Mouse (Mus musculus) stomach, embryonic 14.5 days (tissue): ENCODE results near the gene Mup21. TPM values are rescaled to one million over a fixed set of nuclear protein-coding genes. Genes with fewer than 3 reads are reported as not detected.
"Not testable (repeated sequence)": the region's sequence is repeated elsewhere in the genome, so short reads cannot be mapped to it uniquely, and the experiment has no call there.

Experiments
- ATAC-seq: fragments of 200-750 bp; cut with Nextera tagmentation; 2 replicates; pipeline ENCODE4 v1.8.0; 2017; ENCODE audit warnings: low read depth, moderate TSS enrichment; ENCODE audit not compliant: insufficient number of reproducible peaks, insufficient read depth, low FRiP score
- H3K27ac ChIP-seq: fragments of 300-500 bp; sonication (generic); 2 replicates; pipeline ENCODE4 v1.5.1; 2014; ENCODE audit warnings: mild to moderate bottlenecking, low read length, moderate library complexity, mixed read lengths
- H3K27me3 ChIP-seq: fragments of 300-500 bp; sonication (generic); 2 replicates; pipeline ENCODE4 v1.6.1; 2014; ENCODE audit warnings: low read length, control low read depth, mixed read lengths; ENCODE audit not compliant: control insufficient read depth, insufficient read depth
- H3K36me3 ChIP-seq: fragments of 300-500 bp; sonication (generic); 2 replicates; pipeline ENCODE4 v1.6.1; 2014; ENCODE audit warnings: mild to moderate bottlenecking, control low read depth, low read length, moderate library complexity, mixed read lengths; ENCODE audit not compliant: control insufficient read depth, insufficient read depth
- H3K4me1 ChIP-seq: fragments of 300-500 bp; sonication (generic); 2 replicates; pipeline ENCODE4 v1.6.1; 2014; ENCODE audit warnings: low read length, control low read depth, mixed read lengths; ENCODE audit not compliant: control insufficient read depth, insufficient read depth
- H3K4me2 ChIP-seq: fragments of 300-500 bp; sonication (generic); replicated peaks from 2 replicates; pipeline ENCODE4 v1.6.1; 2014; ENCODE audit warnings: low read depth, low read length, control low read depth
- H3K4me3 ChIP-seq: fragments of 300-500 bp; sonication (generic); 2 replicates; pipeline ENCODE4 v1.5.1; 2014; ENCODE audit warnings: low read depth, low read length, control low read depth
- H3K9ac ChIP-seq: fragments of 300-500 bp; sonication (generic); replicated peaks from 2 replicates; pipeline ENCODE4 v1.6.1; 2014; ENCODE audit warnings: low read depth, mild to moderate bottlenecking, control low read depth, low read length, moderate library complexity, mixed read lengths
- H3K9me3 ChIP-seq: fragments of 300-500 bp; sonication (generic); 2 replicates; pipeline ENCODE4 v1.6.1; 2016; ENCODE audit warnings: low read depth, low read length, control low read depth; ENCODE audit not compliant: control insufficient read depth
- WGBS: fragments of 180-500 bp; shearing (Covaris S2); extraction: QIAGEN DNeasy Blood & Tissue Kit; methylation state at CpG from one replicate; pipeline ENCODE4 v1.1.7; 2014; 5-methylcytosine and 5-hydroxymethylcytosine counted together
- polyA plus RNA-seq: library from polyadenylated mRNA; unstranded; fragments of >200 nt; fragmentation: Nextera tagmentation; extraction: Ambion mirVana; gene quantifications from 2 replicates; pipeline ENCODE4 v1.2.1, GENCODE M21; 2014

Gene Mup21
- polyA plus RNA-seq: not detected in 2 replicates

DNA sequence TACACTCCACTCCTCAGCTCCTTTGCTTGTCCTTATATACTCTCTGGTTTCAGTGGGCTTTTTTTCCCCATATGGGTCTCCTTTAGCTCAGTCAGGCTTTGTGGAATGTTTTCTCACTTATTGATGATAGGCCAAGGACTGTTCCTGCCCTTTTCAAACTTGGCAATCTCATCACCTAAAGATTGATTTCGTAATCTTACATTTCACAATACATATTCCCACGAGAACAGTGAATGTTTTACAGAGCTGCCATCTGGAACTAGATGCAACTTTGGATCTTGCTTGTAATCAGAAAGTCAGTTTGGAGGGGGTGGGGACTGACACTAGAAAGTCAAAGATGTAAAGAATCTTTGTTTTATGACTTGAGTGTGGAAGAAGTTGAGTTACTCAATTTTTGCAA lies at the start of gene Mup21:
Mup21 (minus strand) TSS at position 53 of the 400 bp plus-strand sequence.
- H3K4me2 ChIP-seq: no peak within 1 kb of the TSS
- no peak for ATAC-seq

GRCm38 (mm10) chr4:62199923-62200529 lies 49.4 kb upstream of the Mup21 start:
- WGBS: 63% methylated on average over 7 of the region's 7 CpGs
- no peak overlapping the region for H3K4me2 ChIP-seq
- H3K36me3 ChIP-seq: peaks cover 59% of the 10 kb centered on the region
- no peak overlapping the region for H3K4me3 ChIP-seq
- H3K27me3 ChIP-seq: no peaks in the 10 kb centered on the region
- H3K9me3 ChIP-seq: peaks cover 15% of the 10 kb centered on the region
- no peaks in the 10 kb centered on the region for H3K4me1 ChIP-seq
- ATAC-seq: no peak
- no peak overlapping the region for H3K9ac ChIP-seq
- no peak overlapping the region for H3K27ac ChIP-seq

More for the DNA sequence above, at the start of gene Mup21:
- 76% methylated on average over 2 of the region's 2 CpGs for WGBS
- Histone ChIP-seq H3K27me3 (no peaks in the 10 kb centered on the region), H3K9me3 (no peaks in the 10 kb centered on the region), H3K4me3 (no peak within 1 kb of the TSS), H3K4me1 (no peaks in the 10 kb centered on the region), H3K36me3 (no peaks in the 10 kb centered on the region), H3K27ac (no peak within 1 kb of the TSS), H3K9ac (no peak within 1 kb of the TSS)

- Histone ChIP-seq H3K27me3 (no peaks in the 10 kb centered on the region), H3K9me3 (peaks cover 31% of the 10 kb centered on the region), H3K4me1 (no peaks in the 10 kb centered on the region), H3K4me2 (no peak overlapping the region), H3K4me3 (no peak overlapping the region), H3K9ac (no peak overlapping the region), H3K36me3 (peaks cover 35% of the 10 kb centered on the region), H3K27ac (no peak overlapping the region)
- ATAC-seq: no peak
Measured at GRCm38 (mm10) chr4:62188778-62189177, 38.1 kb upstream of the Mup21 start.

DNA sequence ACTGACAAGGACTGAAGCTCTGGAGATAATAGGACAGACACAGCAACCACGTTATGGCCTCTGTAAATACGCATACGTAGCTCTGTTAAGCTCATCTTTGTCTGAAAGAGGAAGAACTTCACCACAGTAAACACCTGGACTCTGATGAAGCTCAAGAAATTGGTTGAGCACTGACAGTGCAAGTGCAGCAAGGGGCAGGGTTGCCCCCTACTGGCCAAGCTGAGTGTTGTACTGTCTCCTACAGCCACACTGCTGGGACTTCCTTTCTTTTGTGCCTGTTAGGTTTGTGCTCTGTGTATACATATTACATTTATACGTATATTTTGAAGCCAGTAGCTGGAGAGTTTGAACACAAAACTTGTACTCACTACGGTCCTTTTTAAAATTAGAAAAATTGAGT lies 26.6 kb upstream of the Mup21 start:
- H3K27ac ChIP-seq: no peak overlapping the region
- no peaks in the 10 kb centered on the region for H3K27me3 ChIP-seq
- H3K9me3 ChIP-seq: no peaks in the 10 kb centered on the region
- H3K4me3 ChIP-seq: no peak overlapping the region
- ATAC-seq: no peak
- no peak overlapping the region for H3K9ac ChIP-seq
- H3K4me1 ChIP-seq: no peaks in the 10 kb centered on the region
- H3K4me2 ChIP-seq: no peak overlapping the region
- H3K36me3 ChIP-seq: no peaks in the 10 kb centered on the region
- WGBS: 35% methylated on average over 5 of the region's 5 CpGs

- no peak for ATAC-seq
- H3K9ac ChIP-seq: no peak overlapping the region
- no peaks in the 10 kb centered on the region for H3K9me3 ChIP-seq
- H3K27me3 ChIP-seq: no peaks in the 10 kb centered on the region
- WGBS: 82% methylated on average over 4 of the region's 4 CpGs
- no peak overlapping the region for H3K4me2 ChIP-seq
- no peaks in the 10 kb centered on the region for H3K36me3 ChIP-seq
- no peak overlapping the region for H3K27ac ChIP-seq
- H3K4me3 ChIP-seq: no peak overlapping the region
- no peaks in the 10 kb centered on the region for H3K4me1 ChIP-seq
Measured at GRCm38 (mm10) chr4:62174471-62174870, 23.8 kb upstream of the Mup21 start.

DNA sequence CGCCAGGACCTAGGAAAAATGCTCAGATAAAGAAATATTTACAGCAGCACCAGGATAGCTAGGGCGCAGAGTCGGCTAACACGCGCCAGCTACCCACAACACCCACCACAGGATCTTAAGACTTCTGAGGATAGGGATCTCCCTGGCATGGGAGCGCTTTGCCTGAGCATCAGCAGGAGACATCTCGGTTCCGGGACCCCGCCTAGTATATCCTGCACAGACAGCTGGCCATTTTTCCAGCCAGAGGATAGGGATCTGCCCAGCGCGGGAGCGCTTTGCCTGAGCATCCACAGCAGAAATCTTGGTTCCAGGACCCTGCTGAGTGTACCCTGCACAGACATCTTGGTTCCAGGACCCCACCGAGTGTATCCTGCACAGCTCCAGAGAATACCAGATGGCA lies 17.0 kb upstream of the Mup21 start:
- H3K36me3 ChIP-seq, ATAC-seq, H3K27ac ChIP-seq, H3K9ac ChIP-seq, H3K4me2 ChIP-seq, H3K27me3 ChIP-seq, H3K9me3 ChIP-seq, H3K4me3 ChIP-seq, H3K4me1 ChIP-seq: not testable (repeated sequence)
- 92% methylated on average over 13 of the region's 13 CpGs for WGBS

DNA sequence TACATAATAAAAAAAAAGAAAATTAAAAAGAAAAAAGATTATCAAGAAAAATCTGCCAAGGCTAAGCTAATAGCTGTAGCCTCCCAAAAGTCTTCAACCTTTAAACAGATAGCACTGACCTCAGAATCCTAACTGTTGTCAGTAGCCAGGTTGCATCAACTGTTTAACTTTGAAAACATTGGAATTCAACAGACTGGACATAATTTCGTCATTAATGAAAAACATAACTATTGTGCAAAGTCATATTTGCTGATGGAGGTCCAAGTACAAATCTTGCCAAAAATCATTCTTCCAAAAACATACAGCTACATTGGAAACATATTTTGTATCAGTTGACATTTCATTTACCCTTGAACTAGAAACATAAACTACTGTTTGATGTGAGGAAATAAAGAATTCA lies 7.7 kb upstream of the Mup21 start:
- Histone ChIP-seq H3K36me3 (no peaks in the 10 kb centered on the region), H3K9me3 (no peaks in the 10 kb centered on the region), H3K9ac (no peak overlapping the region), H3K27me3 (no peaks in the 10 kb centered on the region), H3K4me1 (no peaks in the 10 kb centered on the region), H3K4me2 (no peak overlapping the region), H3K27ac (no peak overlapping the region), H3K4me3 (no peak overlapping the region)
- 57% methylated on average over 1 of the region's 1 CpGs for WGBS
- no peak for ATAC-seq

DNA sequence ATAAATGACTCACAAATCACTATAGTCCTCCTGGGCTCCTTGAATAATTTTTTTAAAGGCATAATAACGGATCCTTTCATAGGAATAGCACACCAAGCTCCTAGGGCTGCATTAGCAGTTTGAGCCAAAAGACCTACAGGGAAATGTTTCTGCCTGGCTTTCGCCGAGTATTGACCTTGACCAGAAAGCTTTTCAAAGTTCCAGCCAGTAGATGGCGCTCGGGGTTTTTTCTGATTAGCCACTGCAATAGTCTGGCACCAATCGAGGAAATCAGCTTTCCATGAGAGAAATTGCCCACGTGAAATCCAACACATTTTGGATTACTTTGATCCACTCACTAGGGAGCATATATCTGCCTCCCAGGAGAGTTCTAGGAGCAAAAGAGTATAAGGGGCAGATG lies 17.0 kb downstream of the Mup21 start:
- 73% methylated on average over 7 of the region's 7 CpGs for WGBS
- H3K27ac ChIP-seq: no peak overlapping the region
- H3K4me1 ChIP-seq: no peaks in the 10 kb centered on the region
- ATAC-seq: no peak
- no peak overlapping the region for H3K4me3 ChIP-seq
- H3K9ac ChIP-seq: no peak overlapping the region
- no peak overlapping the region for H3K4me2 ChIP-seq
- no peaks in the 10 kb centered on the region for H3K27me3 ChIP-seq
- no peaks in the 10 kb centered on the region for H3K36me3 ChIP-seq
- peaks cover 5% of the 10 kb centered on the region; the same call in 1 of the 2 replicates for H3K9me3 ChIP-seq

DNA sequence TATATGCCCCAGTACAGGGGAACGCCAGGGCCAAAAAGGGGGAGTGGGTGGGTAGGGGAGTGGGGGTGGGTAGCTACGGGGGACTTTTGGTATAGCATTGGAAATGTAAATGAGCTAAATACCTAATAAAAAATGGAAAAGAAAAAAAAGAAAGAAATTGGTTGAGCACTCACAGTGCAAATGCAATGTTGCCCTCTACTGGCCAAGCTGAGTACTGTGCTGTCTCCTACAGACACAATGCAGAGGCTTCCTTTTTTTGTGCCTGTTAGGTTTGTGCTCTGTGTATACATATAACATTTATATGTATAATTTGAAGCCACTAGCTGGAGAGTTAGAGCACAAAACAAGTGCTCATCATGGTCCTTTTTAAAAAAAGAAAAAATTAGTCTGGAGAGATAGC lies 47.3 kb downstream of the Mup21 start:
- not testable (repeated sequence) for H3K9me3 ChIP-seq, ATAC-seq, H3K4me3 ChIP-seq, H3K27ac ChIP-seq, H3K27me3 ChIP-seq, H3K4me2 ChIP-seq, H3K9ac ChIP-seq, H3K4me1 ChIP-seq, H3K36me3 ChIP-seq
- WGBS: 81% methylated on average over 2 of the region's 2 CpGs
